Mouse (Mus musculus): ENCODE results near the gene Exoc6b.
"Not testable (repeated sequence)": the region's sequence is repeated elsewhere in the genome, so short reads cannot be mapped to it uniquely, and the experiment has no call there.

Exoc6b gene

DNA sequence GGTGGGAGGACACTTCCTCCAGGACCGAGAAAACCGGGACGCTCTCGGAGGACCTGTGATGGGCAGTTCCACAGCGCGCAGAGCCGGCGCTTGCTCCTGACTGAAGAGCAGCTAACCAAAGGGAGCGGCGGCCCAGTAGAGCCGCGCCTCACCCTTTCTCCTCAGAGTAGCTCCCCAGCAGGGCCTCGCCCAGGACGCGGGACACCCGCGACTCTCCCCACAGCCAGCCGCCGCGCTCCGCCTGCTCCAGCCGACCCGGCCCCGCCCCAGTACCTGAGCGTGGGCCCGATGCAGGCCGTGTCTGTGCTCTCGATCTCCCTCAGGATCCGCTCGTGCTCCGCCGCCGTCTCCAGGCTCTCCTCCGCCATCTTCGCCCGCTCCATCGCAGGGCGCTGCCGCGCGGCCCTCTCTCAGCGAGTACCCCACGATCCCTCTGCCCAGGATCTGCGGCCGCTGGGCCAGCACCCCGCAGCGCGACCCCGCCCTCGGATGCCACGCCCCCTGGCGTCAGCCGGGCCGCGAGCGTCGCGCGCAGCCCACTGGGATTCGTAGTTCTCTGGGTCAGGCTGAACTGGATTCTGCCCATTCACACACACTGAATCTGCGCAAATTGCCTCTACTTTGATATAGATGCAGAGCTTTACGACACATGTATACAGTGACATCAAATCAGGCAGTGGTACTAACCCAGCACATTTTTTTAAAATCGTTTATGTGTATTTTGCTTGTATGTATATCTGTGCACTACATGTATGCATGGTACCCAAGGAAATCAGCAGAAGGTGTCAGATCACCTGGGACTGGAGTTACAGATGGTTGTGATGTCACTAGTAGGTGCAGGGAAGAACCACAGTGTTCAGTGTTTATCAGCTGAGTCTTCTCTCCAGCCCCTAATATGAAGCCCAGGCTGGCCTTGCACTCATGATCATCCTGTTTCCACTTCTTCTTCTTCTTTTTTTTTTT lies at the start of gene Exoc6b:
Gene Exoc6b, minus strand, starts transcription at position 491 of the 963 bp plus-strand sequence.
- peak; percentile 79 to 80 for DNase-seq (ENCODE audit: low spot score in 2 of 2)

DNA sequence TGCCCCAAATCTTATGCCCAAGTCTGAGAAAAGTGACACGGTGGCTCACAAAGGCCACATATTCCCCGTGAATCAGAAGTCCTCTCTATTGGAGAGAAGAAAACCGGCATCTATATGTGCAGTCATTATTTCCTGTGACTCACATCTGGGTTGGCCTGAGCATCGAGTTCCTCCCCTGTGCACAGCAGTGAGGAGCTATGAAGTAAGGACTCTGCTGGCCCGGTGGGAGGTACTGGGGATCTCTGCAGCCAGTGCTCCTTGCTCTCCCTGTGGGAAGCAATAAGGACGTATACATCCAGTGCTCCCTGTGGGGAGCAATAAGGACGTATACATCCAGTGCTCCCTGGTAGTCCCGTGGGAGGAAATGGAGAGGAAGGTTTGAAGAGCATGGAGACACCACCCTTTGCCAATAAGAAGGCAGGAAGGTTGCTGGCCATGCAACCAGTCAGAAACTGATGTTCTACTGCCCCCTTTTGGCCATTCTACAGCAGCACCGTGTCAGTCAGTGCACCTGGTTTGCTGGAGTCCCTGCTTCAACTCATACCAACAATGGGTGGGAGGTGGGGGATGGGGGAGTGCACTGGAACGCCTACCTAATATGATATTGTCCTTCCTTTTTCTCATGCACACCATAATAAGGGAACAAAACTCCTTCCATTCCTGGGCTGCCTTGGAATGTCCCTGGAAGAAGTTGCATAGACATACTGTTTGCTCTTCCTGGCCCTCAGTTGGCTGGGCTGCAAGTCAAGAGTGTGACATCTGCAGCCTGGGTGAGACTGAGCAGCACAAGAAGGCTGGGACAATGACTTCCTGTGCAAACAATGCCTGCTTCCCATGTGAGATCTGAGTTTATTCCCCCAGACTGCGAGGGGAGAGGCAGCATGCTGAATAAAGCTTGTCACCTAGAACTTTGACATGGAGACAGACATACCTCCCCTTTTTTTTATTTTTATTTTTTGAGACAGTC lies 48.5 kb upstream of the Exoc6b start:
- DNase-seq (ENCODE audit: low spot score in 2 of 2) = peak in 1 of 2 experiments; percentile 30

DNA sequence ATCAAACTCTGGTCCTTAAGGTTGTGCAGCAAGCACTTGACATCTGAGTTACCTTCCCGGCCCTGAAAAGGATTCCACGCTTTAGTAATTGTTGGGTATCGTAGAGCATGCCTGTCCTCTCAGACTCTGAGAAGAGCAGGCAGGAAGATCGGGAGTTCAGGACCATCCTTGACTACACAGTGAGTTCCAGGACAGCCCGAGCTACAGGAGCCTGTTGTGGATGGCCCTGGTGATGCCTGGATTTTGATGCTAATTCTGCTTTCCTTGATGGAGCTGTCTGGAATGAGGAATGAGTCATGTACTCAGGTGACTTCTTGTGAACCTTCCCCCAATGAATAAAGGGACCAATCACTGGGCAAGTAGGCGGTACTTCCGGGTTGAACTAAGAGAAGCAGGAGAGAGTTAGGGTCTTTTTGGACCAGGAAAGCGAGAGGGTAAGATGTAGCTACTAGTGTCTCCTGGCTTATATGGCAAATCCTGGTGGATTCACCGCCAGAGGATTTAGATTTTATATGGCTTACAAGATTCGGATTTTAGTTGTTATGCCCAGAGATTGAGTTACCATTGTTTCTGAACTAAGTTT lies 35.8 kb upstream of the Exoc6b start:
- no peak for DNase-seq (ENCODE audit: low spot score in 2 of 2)

DNA sequence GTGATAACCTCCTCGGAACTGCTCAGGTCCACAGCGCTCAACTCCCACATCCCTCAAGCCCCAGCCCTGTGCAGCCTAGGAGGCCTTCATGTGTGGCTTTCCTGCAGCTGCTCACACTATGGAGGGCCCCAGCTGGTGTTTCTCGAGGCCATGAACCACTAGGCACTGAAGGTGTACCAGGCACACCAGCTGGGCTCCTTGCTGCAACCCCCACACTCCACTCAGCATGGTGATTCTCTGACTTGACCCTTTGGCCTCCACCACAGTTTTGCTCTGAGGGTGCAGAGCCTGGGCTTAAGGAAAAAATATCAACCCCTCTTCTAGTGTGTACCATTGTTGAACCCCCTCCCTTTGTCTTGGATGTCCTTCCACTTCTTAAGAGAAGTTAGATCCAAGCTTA lies 34.0 kb upstream of the Exoc6b start:
- DNase-seq (ENCODE audit: low spot score in 2 of 2) = no peak

DNA sequence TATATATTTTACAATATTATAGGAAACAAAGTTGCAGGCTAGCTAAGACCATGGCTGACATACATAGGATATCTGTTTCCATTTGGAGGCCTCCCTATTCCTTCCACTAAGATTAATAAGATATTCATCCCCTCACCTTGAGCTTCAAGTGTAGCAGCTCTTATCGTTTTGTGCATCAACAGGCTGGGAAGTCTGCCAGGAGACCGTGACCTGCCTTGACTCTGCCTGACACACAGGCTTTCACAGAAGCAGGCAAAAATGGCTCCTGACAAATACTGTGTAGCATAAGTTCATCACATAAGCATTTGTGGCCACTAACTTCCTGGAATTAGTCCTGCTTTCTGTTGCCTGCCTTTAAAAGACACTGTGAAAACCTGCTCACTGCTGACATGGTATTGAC lies 27.1 kb upstream of the Exoc6b start:
- DNase-seq (ENCODE audit: low spot score in 2 of 2) = no peak

DNA sequence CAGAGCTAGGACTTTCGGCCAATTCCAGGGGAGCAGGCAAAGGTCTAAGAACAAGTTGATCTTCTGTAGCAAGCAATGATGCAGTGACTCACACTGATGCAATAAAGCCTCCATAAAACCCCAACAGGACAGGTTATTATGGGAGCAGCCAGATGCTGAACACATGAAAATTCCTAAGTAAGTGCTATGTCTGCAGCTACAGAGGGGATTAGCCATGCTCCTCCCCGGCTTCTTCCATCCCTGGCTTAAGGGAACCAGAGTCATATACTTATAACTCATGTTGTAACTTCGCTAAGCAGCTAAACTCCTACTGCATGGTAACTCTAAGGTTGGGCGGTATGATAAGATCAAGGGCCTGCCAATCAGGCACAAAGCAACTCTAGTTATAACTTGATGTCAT lies 18.1 kb upstream of the Exoc6b start:
- DNase-seq (ENCODE audit: low spot score in 2 of 2) = no peak

DNA sequence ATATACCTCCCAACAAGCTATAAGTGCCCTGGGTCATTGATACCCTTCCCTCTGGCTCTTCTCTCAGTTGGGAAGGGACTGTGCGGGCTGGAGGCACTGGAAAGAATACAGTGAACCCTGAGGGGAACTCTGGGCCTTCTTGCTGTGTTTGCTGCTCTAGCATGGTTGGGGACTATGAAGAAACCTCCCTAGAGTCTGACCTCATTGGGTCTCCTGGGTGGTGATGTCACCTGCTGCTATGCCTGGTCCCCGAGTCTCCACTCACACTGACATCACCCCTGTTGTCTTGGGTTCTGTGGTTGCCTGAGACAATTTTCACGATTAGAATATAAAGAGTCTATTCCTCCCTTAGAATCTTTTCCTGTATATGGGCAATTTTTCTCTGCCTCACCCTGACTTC lies 17.3 kb upstream of the Exoc6b start:
- no peak for DNase-seq (ENCODE audit: low spot score in 2 of 2)

DNA sequence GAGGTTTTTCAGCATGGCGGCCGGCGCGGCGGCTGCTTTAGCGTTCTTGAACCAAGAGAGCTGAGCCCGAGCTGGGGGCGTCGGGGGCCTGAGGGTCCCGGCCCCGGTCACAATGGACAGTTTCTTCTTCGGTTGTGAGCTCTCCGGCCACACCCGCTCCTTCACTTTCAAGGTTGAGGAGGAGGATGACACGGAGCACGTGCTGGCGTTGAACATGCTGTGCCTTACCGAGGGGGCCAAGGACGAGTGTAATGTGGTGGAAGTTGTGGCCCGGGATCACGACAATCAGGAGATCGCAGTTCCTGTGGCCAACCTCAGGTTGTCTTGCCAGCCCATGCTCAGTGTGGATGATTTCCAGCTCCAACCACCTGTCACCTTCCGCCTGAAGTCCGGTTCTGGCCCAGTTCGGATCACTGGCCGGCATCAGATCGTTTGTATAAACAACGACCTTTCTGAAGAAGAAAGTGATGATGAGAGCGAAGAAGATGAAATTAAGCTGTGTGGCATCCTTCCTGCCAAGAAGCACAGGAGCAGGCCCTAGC lies 6.9 kb upstream of the Exoc6b start:
- not testable (repeated sequence) for DNase-seq (ENCODE audit: low spot score in 2 of 2)

DNA sequence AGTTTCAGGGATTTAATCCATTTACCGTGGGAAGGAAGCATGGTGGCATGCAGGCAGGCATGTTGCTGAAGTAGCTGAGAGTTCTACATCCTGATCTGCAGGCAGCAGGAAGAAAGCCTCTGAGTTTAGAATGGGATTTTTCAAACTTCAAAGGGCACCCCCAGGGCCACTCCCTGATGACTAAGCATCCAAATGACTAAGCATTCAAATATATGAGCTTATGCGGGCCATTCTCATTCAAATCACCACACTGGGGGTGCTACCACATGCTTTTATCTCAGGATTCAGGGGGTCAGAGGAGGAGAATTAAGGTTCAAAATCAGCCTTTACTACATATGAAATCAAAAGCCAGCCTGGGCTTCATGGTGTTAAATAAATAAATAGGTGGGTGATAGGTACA lies 5.7 kb upstream of the Exoc6b start:
- DNase-seq (ENCODE audit: low spot score in 2 of 2) = no peak

DNA sequence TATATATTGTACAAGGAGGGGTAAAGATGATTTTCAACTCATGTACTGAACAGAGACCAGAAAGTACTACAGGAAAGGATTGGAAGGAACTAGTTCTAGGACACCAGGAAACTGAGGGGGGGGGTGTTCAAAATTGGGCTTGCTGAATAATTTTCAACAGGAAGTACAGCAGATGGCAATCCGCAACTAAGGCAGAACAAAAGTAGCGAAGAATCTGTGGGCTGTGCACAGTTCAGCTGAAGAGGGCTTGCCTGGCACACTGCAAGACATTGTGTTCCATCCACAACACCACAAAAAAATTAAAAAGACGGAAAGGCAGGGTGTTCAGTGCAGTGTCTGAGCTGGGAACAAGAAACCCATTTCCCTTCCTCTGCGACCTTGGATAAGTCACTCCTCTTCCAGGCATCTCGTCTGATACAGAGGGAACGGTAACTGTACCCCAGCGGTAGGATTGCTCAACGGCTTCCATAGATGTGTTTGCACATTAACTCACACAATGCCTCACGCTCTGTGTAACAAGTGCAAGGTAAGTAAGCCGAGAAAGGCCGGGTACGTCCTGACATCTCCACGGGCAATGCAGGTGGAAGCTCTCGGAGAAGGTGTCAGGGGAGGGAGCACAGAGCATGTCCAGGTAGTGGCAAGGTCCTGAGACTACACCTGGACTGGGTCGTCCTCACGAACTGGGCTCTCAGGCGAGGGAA lies 841 bp downstream of the Exoc6b start:
- DNase-seq (ENCODE audit: low spot score in 2 of 2) = peak in 1 of 2 experiments; percentile 15

DNA sequence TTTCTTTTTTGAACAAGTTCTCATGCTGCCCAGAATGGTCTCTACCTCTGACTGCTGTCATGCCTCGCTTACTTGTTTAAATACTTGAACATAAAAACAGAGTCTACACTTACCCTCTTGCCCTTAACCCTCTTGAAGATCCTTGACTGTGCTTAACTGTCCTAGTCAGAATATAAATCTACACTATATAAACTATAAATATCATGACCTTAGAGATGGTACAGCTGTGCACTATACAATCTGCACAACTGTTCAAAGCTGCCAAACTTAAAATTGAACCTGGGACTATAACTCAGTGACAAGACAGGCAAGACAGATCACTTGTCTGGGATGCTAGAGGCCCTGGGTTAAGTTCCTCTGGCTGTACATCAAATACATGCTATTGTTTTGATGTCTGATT lies 11.7 kb downstream of the Exoc6b start:
- DNase-seq (ENCODE audit: low spot score in 2 of 2) = no peak

DNA sequence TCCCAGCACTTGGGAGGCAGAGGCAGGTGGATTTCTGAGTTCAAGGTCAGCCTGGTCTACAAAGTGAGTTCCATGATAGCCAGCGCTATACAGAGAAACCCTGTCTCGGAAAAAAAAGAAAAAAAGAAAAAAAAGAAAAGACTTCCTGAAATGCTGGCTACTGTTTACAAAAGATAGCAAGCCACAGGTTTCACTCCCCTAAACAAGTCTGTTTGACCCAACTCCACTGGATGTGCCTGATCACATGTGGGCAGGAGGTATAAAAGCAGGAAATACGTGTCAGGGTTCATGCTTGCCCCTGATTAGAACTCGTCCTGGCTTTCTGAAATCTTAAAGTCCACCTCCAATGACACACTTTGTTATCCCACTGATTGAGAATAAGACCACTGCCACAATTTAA lies 18.2 kb downstream of the Exoc6b start:
- no peak for DNase-seq (ENCODE audit: low spot score in 2 of 2)

DNA sequence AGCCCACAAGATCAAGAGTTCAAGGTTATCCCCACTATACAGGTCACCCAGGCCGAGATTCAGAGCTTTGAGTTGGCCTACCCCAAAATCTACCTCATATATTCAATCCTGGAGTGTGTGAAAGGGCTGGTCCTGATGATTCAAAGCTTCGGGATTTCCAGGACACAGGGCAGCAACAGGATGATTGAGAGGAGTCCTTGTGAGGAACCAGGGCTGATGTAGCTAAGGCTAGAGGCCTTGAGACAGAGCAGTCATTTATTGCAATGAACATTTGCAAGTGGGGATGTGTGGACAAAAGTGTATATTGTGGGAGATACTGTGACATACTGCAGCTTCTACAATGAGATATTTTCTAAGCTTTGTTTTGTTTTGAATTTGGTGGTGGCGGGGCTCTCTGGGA lies 22.8 kb downstream of the Exoc6b start:
- DNase-seq (ENCODE audit: low spot score in 2 of 2) = no peak

DNA sequence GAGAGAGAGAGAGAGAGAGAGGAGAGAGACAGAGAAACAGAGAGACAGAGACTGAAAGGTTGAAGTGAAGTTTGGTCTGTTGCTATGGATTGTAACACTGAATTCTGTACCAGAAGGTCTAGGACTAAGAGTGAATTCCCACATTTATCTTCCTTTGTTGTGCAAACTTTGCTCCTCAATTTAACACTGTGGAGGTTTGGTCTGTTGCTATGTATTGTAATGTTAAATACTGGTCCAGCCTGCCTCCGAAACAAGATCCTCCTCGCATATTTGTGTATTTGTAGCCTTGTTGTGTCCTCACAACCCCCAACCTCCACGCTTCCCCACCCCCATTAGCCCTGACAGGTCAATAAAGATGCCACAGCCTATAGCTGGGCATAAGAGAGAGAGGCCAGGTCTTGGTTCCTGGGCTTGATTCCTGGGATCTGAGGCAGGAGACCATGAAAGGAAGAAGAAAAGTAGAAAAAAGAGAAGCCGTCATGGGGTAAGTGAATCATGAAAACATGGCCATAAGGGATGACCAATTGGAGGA lies 24.6 kb downstream of the Exoc6b start:
- no peak for DNase-seq (ENCODE audit: low spot score in 2 of 2)

DNA sequence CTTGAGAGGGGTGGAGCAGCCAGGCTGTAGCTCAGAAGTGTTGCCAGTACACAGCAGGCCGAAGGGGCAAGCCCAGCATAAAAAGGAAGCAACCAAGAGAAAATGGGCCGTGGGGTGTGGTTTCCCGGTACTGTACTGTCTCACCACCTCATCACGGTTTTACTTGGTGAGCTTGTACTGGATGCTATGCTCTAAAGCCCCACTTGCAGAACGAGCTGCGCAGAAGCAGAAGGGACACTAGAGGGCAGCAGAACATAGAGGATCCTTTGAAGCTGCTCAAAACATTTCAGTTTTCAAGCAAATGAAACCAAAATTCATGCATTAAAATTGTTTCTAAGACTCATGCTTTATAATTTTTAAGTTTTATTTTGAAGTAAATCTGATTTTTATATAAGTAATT lies 31.6 kb downstream of the Exoc6b start:
- DNase-seq (ENCODE audit: low spot score in 2 of 2) = peak; percentile 27 to 45

DNA sequence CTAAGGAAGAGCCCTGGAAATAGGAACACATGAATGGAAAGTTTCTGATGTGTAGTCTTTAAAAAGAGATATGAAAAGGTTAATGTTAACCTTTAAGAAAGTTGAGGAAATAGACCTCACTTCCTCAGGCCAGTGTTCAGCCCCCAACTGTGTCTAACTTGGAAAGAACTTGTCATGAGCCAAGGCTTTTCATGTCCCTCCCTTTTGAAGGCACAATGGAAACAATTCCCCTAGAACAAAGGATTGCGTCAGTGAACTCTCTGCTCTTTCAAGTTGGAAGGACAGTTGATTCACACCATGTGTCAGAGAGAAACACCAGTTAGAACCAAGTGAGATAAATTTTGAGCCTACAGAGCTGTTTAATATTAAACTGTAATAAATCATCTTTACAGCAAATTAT lies 39.6 kb downstream of the Exoc6b start:
- DNase-seq (ENCODE audit: low spot score in 2 of 2) = no peak

DNA sequence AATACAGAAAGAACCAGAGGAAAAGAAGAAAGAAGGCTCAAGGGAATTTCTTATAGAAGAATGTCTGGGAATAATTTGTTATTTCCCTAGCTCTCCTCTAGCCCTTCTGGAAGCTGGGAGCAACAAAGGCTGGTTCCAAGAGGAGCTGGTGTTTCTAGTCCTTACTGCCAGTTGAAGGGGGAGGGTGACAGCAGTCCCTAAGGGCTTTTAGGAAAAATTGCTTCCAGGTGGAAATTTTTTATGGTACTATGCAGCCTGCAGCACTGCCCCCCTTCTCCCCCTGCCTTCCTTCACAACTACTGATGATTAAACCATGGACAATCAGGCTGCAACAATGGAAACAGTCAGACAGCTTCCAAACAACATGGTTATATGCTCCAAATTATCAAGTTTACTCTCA lies 44.9 kb downstream of the Exoc6b start:
- no peak for DNase-seq (ENCODE audit: low spot score in 2 of 2)

DNA sequence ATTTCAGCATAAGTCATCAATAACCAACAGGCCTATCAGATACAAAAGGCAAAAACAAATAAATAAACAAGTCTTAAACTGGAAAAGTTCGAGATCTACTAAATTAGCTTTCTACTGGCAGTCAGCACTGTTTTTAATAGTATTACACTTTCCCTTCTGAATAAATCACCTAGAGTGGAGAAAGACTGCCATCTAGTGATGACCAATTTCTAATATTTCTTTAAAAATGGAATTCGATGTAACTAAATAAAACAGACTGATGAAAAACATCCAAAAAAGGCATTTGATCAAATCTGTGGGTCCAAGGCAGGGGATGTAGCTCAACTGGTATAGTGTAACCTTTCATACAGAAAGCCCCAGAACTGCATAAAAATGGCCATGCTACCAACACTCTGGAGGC lies 52.3 kb downstream of the Exoc6b start:
- DNase-seq (ENCODE audit: low spot score in 2 of 2) = no peak

DNA sequence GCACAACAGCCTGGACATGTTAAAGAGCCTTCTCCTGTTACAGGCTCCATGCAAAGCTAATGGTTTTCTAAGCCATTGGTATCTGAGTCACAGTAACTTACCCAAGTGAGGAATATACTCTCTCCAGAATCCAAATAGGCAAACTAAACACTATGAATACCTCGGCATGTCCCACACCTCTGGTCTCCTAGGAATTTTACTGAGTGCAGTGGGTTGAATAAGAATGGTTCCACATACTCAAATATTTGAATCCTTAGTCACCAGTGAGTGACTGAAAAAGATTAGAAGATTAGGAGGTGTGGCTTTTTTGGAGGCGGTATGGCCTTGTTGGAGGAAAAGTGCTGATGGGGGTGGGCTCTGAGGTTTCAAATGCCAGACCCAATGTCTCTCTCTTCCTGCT lies 55.4 kb downstream of the Exoc6b start:
- DNase-seq (ENCODE audit: low spot score in 2 of 2) = no peak

DNA sequence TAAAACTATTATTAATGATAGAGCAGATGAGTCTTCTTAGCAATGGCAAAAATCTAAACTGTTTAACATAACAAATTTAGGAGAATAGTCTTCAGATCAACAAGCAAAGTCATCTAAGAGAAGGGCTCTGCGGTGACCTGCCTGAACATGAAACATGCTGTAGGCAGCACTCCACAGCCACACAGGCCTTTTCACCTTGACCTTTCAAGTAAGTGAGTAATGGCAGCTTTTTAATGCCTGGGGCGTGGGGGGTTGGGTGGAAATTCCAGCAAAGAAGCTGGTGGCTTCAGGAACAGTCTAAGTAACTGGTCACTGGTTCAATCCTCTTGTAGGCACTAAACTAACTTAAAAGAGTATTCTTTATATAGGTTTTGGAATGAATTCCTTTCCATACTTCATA lies 58.9 kb downstream of the Exoc6b start:
- DNase-seq (ENCODE audit: low spot score in 2 of 2) = no peak

DNA sequence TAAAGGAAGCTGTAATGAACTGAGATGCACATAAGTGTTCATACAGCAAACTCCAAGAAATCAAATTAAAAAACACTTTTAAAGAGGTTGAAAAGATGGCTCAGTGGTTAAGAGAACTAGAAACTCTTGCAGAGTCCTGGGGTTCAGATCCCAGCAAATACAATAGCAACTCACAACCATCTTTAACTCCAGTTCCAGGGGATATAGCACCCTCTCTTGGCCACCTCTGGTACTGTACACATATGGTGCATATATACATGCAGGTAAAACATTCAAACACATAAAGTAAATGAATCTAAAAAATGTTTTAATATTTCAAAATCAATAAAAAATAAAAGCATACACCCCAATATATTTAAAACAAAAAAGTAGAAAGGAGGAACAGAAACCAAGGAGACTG lies 73.9 kb downstream of the Exoc6b start:
- DNase-seq (ENCODE audit: low spot score in 2 of 2) = no peak

Data from frontal cortex, postnatal 25 days (tissue).